Mouse (Mus musculus): ENCODE data around the gene Crot. TPM values are rescaled to one million over a fixed set of nuclear protein-coding genes. Genes with fewer than 3 reads are reported as not detected.
"Not testable (repeated sequence)": the region's sequence is repeated elsewhere in the genome, so short reads cannot be mapped to it uniquely, and the experiment has no call there.

The Crot gene
- polyA plus RNA-seq, 1 experiment from 2014 or later: 25.7 TPM

DNA sequence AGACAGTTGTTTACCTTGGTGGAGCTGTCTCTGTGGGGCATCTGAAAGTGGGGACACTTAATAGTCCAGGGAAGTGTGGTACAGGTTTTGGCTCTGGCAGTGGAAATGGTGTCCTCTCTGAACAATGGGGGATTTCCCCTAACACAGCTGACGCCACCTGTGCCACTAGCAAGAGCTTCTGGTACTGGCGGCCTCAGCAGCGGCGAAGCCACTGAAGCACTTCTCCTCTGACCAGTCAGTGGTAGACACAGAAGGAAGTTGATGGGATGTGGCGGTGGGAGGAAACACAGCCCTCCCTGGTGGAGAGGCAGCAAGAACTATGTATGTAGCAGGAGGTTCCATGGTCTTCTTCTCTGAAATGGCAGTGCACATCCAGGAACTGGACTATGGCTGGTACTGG is 32.6 kb downstream of the Crot start:
- H3K4me3 ChIP-seq (ENCODE audit: inconsistent target): no peak overlapping the region
- no peaks in the 10 kb centered on the region for H3K79me2 ChIP-seq (ENCODE audit: inconsistent target)
- no peak overlapping the region for H3K27ac ChIP-seq
- peaks cover 44% of the 10 kb centered on the region for H3K36me3 ChIP-seq (ENCODE audit: inconsistent target)
- 55% methylated on average over 5 of the region's 5 CpGs for WGBS (ENCODE audit: missing documents)

DNA sequence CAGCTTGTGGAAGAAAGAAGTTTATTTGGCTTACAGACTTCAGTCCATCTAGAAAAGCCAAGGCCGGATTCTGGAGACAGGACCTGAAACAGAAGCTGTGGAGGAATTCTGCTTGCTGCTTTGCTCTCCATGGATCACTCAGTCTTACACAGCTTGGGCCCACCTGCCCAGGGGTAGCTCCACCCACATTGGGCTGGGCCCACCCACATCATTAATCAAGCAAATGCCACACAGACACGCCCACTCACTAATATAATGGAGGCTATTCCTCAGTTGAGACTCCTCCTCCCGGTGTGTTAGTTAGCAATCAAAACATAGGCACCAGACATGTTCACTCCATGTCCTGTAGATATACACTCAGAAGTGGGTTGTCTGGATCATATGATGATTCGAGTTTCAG is 36.6 kb downstream of the Crot start:
- peaks cover 18% of the 10 kb centered on the region for H3K36me3 ChIP-seq (ENCODE audit: inconsistent target)
- 94% methylated on average over 4 of the region's 4 CpGs for WGBS (ENCODE audit: missing documents)
- no peak overlapping the region for H3K4me3 ChIP-seq (ENCODE audit: inconsistent target)
- no peak overlapping the region for H3K27ac ChIP-seq
- H3K79me2 ChIP-seq (ENCODE audit: inconsistent target): no peaks in the 10 kb centered on the region

DNA sequence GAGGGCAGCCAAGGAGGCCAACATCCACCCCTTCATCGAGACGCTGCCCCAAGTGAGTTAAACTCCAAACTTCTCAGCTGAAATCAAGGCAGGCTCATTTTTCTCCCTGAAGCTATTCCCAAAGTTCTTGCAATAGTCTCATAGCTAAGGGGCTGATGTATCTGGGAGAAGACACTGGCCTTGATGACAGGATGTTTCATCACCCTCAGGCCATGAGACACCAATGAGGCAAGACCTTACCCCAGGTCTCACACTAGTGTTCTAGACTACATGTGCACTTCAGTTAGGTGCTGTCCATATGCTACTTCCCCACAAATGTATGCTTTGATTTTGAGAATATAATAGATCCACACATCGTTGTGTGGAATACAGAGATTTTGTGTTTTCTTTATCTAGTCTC is 41.6 kb downstream of the Crot start:
- no peaks in the 10 kb centered on the region for H3K36me3 ChIP-seq (ENCODE audit: inconsistent target)

DNA sequence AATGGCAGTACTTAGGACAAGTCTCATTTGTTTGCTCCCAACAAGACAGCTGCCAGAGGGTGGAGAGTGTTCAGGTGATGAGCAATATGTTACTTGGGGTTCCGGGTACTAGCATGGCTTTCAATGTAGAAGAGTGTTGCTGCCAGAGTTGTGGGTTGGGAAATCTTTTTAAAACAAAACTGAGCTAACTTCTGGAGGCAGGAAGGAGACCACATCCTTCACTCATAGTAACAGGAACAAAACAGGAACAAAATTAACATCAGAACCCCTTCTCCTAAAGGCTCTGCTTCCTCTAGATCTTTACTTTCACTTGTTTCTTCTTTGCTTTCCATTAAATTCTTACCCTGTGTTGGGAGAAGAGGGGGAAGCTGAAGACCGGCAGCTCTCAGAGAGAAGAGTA is 43.5 kb downstream of the Crot start:
- Histone ChIP-seq H3K27ac (no peak overlapping the region), H3K4me3 (ENCODE audit: inconsistent target) (no peak overlapping the region), H3K36me3 (ENCODE audit: inconsistent target) (no peaks in the 10 kb centered on the region), H3K79me2 (ENCODE audit: inconsistent target) (no peaks in the 10 kb centered on the region)
- 35% methylated on average over 2 of the region's 2 CpGs for WGBS (ENCODE audit: missing documents)

More for the DNA sequence above, 41.6 kb downstream of the Crot start:
- Histone ChIP-seq H3K79me2 (ENCODE audit: inconsistent target) (no peaks in the 10 kb centered on the region), H3K27ac (no peak overlapping the region), H3K4me3 (ENCODE audit: inconsistent target) (no peak overlapping the region)
- WGBS (ENCODE audit: missing documents): 95% methylated on average over 3 of the region's 3 CpGs

DNA sequence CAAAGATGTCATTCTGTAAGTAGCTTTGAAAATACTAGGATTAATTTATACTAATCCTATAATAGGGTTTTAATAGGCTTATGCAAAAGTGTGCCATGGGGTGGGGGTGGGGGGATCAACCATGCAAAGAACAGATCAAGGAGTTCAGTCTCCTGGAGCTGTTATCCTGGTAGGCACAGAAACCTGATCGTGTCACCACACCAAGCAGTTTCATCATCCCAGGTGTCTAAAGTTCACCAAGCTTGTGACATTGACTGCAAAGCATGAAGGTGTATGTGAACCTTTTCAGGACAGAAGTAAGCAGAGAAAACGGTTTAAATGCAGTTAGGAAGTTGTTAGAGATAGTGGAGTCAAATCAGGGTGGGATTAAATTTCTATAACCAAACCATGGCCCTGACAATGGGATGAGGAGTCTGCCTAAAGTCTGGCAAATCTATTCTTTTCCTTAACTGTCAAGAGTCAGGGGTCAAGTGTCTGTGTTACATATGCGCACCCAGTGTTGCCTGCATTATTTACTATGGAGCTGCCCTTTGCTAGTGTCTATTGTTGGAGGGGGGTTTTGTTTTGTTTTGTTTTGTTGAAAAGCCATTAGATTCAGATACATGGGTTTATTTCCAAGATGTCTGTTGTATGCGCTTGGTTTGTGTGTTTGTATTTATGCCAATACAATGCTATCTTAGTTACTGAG is 49.6 kb downstream of the Crot start:
- 91% methylated on average over 4 of the region's 4 CpGs for WGBS (ENCODE audit: missing documents)
- Histone ChIP-seq H3K79me2 (ENCODE audit: inconsistent target) (no peaks in the 10 kb centered on the region), H3K4me3 (ENCODE audit: inconsistent target) (no peak overlapping the region), H3K36me3 (ENCODE audit: inconsistent target) (no peaks in the 10 kb centered on the region), H3K27ac (no peak overlapping the region)

DNA sequence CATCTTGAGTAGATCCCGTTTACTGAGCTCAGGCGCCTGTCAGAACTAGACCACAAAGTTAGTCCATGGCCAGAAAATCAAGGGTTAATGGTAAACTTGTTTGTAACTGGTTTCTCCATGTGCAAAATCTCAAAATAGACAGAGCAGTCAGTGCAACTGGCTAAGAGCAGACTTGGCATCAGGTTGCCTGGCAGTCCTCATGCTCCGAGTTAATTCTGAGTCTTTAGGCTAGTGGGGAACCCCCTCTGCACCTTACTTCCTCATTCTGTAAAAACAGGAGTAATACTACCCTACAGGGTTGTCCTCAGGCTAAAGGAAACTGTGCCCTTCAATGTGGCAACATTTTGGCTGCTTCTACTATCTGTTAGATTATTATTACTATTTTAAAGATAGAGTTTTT is 53.3 kb downstream of the Crot start:
- H3K36me3 ChIP-seq (ENCODE audit: inconsistent target): no peaks in the 10 kb centered on the region
- WGBS (ENCODE audit: missing documents): 52% methylated on average over 3 of the region's 3 CpGs

DNA sequence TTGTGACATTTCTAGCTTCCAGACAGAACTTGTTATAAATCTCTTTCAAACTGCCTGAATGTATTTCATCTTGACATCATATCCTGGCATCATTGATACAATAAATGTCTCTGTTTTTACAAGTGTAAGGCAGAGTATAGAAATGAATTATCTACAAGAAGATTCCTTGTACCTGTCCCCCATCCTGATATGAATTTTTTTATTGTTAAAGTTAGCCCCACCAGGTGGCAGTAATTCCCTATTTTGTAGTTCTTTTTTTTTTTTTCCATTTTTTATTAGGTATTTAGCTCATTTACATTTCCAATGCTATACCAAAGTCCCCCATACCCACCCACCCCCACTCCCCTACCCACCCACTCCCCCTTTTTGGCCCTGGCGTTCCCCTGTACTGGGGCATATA is 55.9 kb downstream of the Crot start:
- H3K27ac ChIP-seq; H3K36me3 ChIP-seq (ENCODE audit: inconsistent target); H3K4me3 ChIP-seq (ENCODE audit: inconsistent target); H3K79me2 ChIP-seq (ENCODE audit: inconsistent target): not testable (repeated sequence)
- no CpG with 5 or more reads among the region's 1 CpGs for WGBS (ENCODE audit: missing documents)

More for the DNA sequence above, 53.3 kb downstream of the Crot start:
- Histone ChIP-seq H3K27ac (no peak overlapping the region), H3K79me2 (ENCODE audit: inconsistent target) (no peaks in the 10 kb centered on the region), H3K4me3 (ENCODE audit: inconsistent target) (no peak overlapping the region)

DNA sequence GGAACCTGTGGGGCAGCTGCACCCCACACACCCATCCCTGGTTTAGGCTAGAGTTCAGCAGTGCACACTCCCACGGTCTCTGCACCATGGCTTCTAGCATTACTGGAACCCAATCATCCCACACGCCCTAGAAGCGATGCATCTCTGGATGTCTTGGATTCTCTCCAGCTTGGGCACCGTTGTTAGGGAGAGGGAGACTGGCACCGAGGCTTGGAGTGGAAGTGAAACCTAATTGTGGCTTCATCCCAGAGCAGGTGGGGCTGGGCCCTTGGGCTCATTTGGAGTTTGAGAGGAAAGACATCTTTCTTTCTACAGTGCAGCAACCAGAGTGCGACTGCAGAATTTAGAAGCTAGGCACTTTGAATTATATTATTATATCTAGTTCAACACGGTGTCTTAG is 59.2 kb downstream of the Crot start:
- no peak overlapping the region for H3K4me3 ChIP-seq (ENCODE audit: inconsistent target)

DNA sequence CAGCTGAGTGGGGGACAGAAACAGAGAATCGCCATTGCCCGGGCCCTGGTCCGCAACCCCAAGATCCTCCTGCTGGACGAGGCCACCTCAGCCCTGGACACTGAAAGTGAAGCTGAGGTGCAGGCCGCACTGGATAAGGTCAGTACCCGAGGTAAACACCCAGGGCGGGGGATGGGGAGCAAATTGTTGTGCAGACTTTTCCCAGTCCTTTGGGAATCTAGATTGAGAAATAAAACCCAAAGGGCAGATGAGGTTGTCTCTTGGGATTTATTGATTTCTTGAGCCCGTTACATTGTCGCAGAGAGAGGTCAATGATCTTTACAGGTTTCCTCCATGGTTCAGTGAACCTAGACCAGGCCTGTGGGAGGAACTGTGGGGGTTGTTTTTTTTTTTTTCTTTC is 68.7 kb downstream of the Crot start:
- Histone ChIP-seq H3K27ac (no peak overlapping the region), H3K36me3 (ENCODE audit: inconsistent target) (no peaks in the 10 kb centered on the region), H3K79me2 (ENCODE audit: inconsistent target) (no peaks in the 10 kb centered on the region), H3K4me3 (ENCODE audit: inconsistent target) (no peak overlapping the region)
- WGBS (ENCODE audit: missing documents): 96% methylated on average over 9 of the region's 9 CpGs

More for the DNA sequence above, 59.2 kb downstream of the Crot start:
- no peaks in the 10 kb centered on the region for H3K79me2 ChIP-seq (ENCODE audit: inconsistent target)
- no peak overlapping the region for H3K27ac ChIP-seq
- H3K36me3 ChIP-seq (ENCODE audit: inconsistent target): no peaks in the 10 kb centered on the region
- WGBS (ENCODE audit: missing documents): 51% methylated on average over 7 of the region's 7 CpGs

DNA sequence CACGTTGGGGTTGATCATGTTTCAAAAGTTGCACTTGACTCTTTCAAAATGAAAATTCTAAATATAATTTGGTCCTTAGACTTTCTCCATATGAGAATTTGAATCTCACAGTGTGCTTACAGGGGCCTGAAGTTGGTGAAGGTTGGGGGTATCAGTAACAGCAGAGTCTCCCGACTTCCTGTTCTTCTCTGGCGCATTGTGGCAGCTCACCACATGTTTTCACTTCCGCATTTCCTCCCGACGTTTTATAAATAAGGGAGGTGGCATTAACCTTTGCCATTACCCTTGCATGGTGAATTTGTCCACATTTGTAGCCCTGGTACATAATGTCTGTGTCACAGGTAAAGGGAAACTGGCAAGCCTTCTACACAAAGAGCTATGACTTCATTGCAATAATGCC is 80.1 kb downstream of the Crot start:
- Histone ChIP-seq H3K4me3 (ENCODE audit: inconsistent target) (no peak overlapping the region), H3K79me2 (ENCODE audit: inconsistent target) (no peaks in the 10 kb centered on the region), H3K27ac (no peak overlapping the region), H3K36me3 (ENCODE audit: inconsistent target) (no peaks in the 10 kb centered on the region)
- 0% methylated on average over 6 of the region's 6 CpGs for WGBS (ENCODE audit: missing documents)

DNA sequence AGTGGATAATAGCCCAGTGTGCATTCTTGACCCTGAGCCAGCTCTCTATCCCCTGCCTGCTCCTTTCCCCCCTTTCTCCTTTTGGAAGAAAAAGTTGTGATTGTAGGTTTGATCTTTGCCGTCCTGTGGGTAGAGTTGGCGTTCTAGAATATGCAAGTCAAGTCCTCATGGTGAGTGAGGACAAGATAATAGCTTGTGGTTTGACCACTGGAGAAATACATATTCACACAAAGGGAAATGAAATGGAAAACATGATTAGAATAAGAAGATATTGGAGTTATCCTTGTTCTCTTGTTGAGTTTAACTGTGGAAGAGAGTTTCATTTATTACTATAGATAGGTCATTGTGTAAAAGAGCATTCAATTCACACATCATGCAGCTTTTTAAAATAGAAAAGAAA is 80.7 kb downstream of the Crot start:
- 69% methylated on average over 2 of the region's 2 CpGs for WGBS (ENCODE audit: missing documents)
- H3K4me3 ChIP-seq (ENCODE audit: inconsistent target): no peak overlapping the region
- H3K79me2 ChIP-seq (ENCODE audit: inconsistent target): no peaks in the 10 kb centered on the region
- no peak overlapping the region for H3K27ac ChIP-seq
- no peaks in the 10 kb centered on the region for H3K36me3 ChIP-seq (ENCODE audit: inconsistent target)

Other genes with a start within 250 kb of the Crot start
- gene Abcb1b, start 199.2 kb downstream of the Crot start, polyA plus RNA-seq (2018): 26.2 to 37.3 TPM (median 28.9 TPM) in 3 replicates
- 9.0 to 17.9 TPM (median 9.4 TPM) in 3 replicates for gene Abcb4, start 103.6 kb downstream of the Crot start, polyA plus RNA-seq (2018)
- gene Tmem243, start 103.3 kb upstream of the Crot start, polyA plus RNA-seq (2018): 31.1 to 44.4 TPM (median 36.5 TPM) in 3 replicates
- gene Dmtf1, start 164.5 kb upstream of the Crot start, polyA plus RNA-seq (2018): 14.0 to 20.3 TPM (median 17.0 TPM) in 3 replicates